Mouse (Mus musculus): ENCODE measurements around the gene Teddm1a.

DNA sequence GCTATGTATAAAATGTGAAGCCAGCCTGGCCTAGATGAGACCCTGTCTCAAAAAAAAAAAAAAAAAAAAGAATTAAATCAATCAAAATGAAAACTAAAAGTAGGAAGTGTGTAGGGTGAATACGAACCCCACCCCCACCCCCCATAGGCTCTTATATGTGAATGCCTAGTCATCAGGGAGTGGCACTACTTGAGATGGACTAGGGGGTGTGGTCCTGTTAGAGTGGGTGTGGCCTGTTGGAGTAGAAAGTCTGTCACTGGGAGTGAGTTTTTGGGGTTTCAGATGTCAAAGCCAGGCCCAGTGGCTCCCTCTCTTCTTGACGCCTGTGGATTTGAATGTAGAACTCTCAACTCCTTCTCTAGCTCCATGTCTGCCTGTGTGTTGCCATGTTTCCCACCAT is 45.5 kb downstream of the Teddm1a start:
- no peak for TF ChIP-seq CTCF (conservative IDR thresholded peaks at IDR 0.05 in 1 of 2, IDR thresholded peaks at IDR 0.05 in 1 of 2; ENCODE audit: low read depth in 2 of 2, low read length in 2 of 2)
- no peak for TF ChIP-seq EP300 (IDR thresholded peaks at IDR 0.05; ENCODE audit: low read length)
- TF ChIP-seq RCOR1 (conservative IDR thresholded peaks at IDR 0.05; ENCODE audit: low read depth, low read length): no peak
- no peak for TF ChIP-seq TCF12 (IDR thresholded peaks at IDR 0.05; ENCODE audit: low read depth, low read length)
- no peak for TF ChIP-seq POLR2A (IDR thresholded peaks at IDR 0.05; ENCODE audit: low read depth, low read length)
- TF ChIP-seq PAX5 (IDR thresholded peaks at IDR 0.05; ENCODE audit: low read length): no peak

Data from CH12.LX (cell line).